Mouse (Mus musculus) limb, embryonic 14.5 days (tissue): ENCODE results near the gene Nepn. TPM values are rescaled to one million over a fixed set of nuclear protein-coding genes. Genes with fewer than 3 reads are reported as not detected.

Experiments
- ATAC-seq: fragments of 200-750 bp; cut with Nextera tagmentation; 2 replicates; pipeline ENCODE4 v1.8.0; 2017; ENCODE audit warnings: low read depth, moderate number of reproducible peaks, moderate TSS enrichment; ENCODE audit not compliant: low FRiP score
- DNase-seq: peaks from one replicate; pipeline ENCODE4 v3.0.0-alpha.2; 2015; ENCODE audit warnings: low spot score
- H3K27ac ChIP-seq: fragments of 300-500 bp; sonication (generic); replicated peaks from 2 replicates; pipeline ENCODE4 v1.5.1; 2014; ENCODE audit warnings: low read depth, mild to moderate bottlenecking, low read length, moderate library complexity, mixed read lengths
- H3K27me3 ChIP-seq: fragments of 300-500 bp; sonication (generic); 2 replicates; pipeline ENCODE4 v1.6.1; 2014; ENCODE audit warnings: low read length, mixed read lengths; ENCODE audit not compliant: control insufficient read depth, insufficient read depth
- H3K36me3 ChIP-seq: fragments of 300-500 bp; sonication (generic); 2 replicates; pipeline ENCODE4 v1.6.1; 2014; ENCODE audit warnings: mild to moderate bottlenecking, low read length, moderate library complexity, mixed read lengths; ENCODE audit not compliant: control insufficient read depth, insufficient read depth
- H3K4me1 ChIP-seq: fragments of 300-500 bp; sonication (generic); 2 replicates; pipeline ENCODE4 v1.6.1; 2014; ENCODE audit warnings: antibody characterized with exemption, low read length, mixed read lengths; ENCODE audit not compliant: control insufficient read depth, insufficient read depth
- H3K4me2 ChIP-seq: fragments of 300-500 bp; sonication (generic); replicated peaks from 2 replicates; pipeline ENCODE4 v1.6.1; 2014; ENCODE audit warnings: low read depth, mild to moderate bottlenecking, low read length, moderate library complexity; ENCODE audit not compliant: severe bottlenecking
- H3K4me3 ChIP-seq: fragments of 300-500 bp; sonication (generic); replicated peaks from 2 replicates; pipeline ENCODE4 v1.5.1; 2014; ENCODE audit warnings: low read length
- H3K9ac ChIP-seq: fragments of 300-500 bp; sonication (generic); 2 replicates; pipeline ENCODE4 v1.6.1; 2014; ENCODE audit warnings: mild to moderate bottlenecking, low read depth, low read length, moderate library complexity; ENCODE audit not compliant: severe bottlenecking
- H3K9me3 ChIP-seq: fragments of 300-500 bp; sonication (generic); 2 replicates; pipeline ENCODE4 v1.6.1; 2016; ENCODE audit warnings: low read length; ENCODE audit not compliant: control insufficient read depth
- POLR2A ChIP-seq: fragments of 200-500 bp; IDR thresholded peaks from 2 replicates; pipeline ENCODE4 v1.8.0; 2012; ENCODE audit warnings: inconsistent platforms, mild to moderate bottlenecking, moderate library complexity, borderline replicate concordance; ENCODE audit not compliant: insufficient read depth, insufficient read length; ENCODE audit errors: extremely low read depth
- WGBS: fragments of 180-500 bp; shearing (Covaris S2); extraction: QIAGEN DNeasy Blood & Tissue Kit; methylation state at CpG from one replicate; pipeline ENCODE4 v1.1.7; 2014; 5-methylcytosine and 5-hydroxymethylcytosine counted together
- polyA plus RNA-seq, 2 experiments: library from polyadenylated mRNA; depleted of rRNA in 1 of 2; stranded (reverse) in 1 of 2; unstranded in 1 of 2; fragments of >200 nt; fragmentation: Nextera tagmentation in 1 of 2; extraction: Ambion mirVana in 1 of 2; gene quantifications; 2 replicates each; pipeline versions ENCODE4 v1.2.1 to v1.2.3; 2012 to 2014

Gene Nepn
- polyA plus RNA-seq, 2 experiments: 0.06 TPM; not detected in 1

GRCm38 (mm10) chr10:52381321-52381801 lies 7.4 kb upstream of the Nepn start:
- Histone ChIP-seq H3K36me3 (no peaks in the 10 kb centered on the region), H3K27ac (peak overlapping the region; percentile 81), H3K4me3 (peak overlapping the region; percentile 81), H3K9me3 (no peaks in the 10 kb centered on the region), H3K27me3 (no peaks in the 10 kb centered on the region), H3K4me2 (peak overlapping the region; percentile 60), H3K9ac (peak overlapping the region; percentile 89), H3K4me1 (peaks cover 8% of the 10 kb centered on the region)
- DNase-seq (no peak), ATAC-seq (peak; percentile 17)
- no peak for TF ChIP-seq POLR2A
- WGBS: under 1% methylated on average over 19 of the region's 19 CpGs

DNA sequence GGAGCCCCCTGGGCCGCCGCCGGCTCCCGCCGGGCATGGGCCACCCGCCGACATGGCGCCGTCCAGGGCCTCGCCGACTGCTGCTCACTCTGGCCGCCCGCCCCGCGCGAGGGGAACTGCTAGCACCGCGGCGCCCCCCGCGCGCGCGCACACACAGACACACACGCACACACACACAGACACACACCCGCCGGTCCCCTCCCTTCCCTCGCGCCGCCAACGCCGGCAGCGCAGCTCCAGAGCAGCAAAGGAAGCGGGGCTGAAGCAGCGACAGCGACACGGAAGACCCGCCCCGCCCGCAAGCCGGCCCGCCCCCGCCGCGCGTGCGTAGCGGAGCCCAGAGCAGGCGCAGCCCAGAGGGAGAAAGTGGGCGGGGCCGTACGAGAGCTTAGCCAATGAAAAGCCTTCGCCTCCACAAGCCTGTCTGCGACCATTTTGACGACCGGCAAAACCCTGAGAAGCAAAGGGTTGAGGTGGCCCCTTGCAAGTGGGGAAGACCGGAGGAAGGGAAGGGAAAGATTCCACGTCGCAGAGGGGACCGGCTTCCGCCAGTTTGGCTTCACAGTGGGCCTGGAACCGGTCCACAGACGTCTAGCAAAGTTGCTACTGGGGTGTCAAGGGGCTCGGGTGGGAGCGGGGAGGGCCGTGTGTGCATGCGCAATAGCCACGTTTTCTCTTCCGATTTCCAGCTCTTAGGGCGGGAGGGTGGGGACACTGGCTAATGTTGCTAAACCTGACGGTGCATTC lies 6.8 kb upstream of the Nepn start, which contains the start of gene Gopc:
Gene Gopc (minus strand): TSS at position 280 of the 747 bp plus-strand sequence.
- Histone ChIP-seq H3K4me1 (peaks cover 8% of the 10 kb centered on the region), H3K9ac (peak within 1 kb of the TSS; percentile 89), H3K27ac (peak within 1 kb of the TSS; percentile 94), H3K27me3 (no peaks in the 10 kb centered on the region), H3K4me3 (peak within 1 kb of the TSS; percentile 81), H3K9me3 (no peaks in the 10 kb centered on the region), H3K4me2 (peak within 1 kb of the TSS; percentile 60), H3K36me3 (no peaks in the 10 kb centered on the region)
- peak; percentile 99 for ATAC-seq
- peak; percentile 98 for DNase-seq
- TF ChIP-seq POLR2A: peak; percentile 61; the same call in 1 of the 2 replicates
- WGBS: 0% methylated on average over 62 of the region's 71 CpGs

- Histone ChIP-seq H3K4me2 (peak overlapping the region; percentile 49), H3K27ac (peak overlapping the region; percentile 94; the same call in 1 of the 2 replicates), H3K9me3 (no peaks in the 10 kb centered on the region), H3K4me1 (peaks cover 8% of the 10 kb centered on the region), H3K27me3 (no peaks in the 10 kb centered on the region), H3K9ac (peak overlapping the region; percentile 89; the same call in 1 of the 2 replicates), H3K4me3 (peak overlapping the region; percentile 81), H3K36me3 (no peaks in the 10 kb centered on the region)
- ATAC-seq: no peak
- TF ChIP-seq POLR2A: no peak
- no peak for DNase-seq
- 75% methylated on average over 6 of the region's 6 CpGs for WGBS
Observed at GRCm38 (mm10) chr10:52383022-52383421, 5.8 kb upstream of the Nepn start.

GRCm38 (mm10) chr10:52383522-52383921 lies 5.2 kb upstream of the Nepn start:
- no peak overlapping the region for H3K4me2 ChIP-seq
- peaks cover 8% of the 10 kb centered on the region for H3K4me1 ChIP-seq
- no peak for ATAC-seq
- no peak for DNase-seq
- TF ChIP-seq POLR2A: no peak
- H3K9ac ChIP-seq: no peak overlapping the region
- no peaks in the 10 kb centered on the region for H3K36me3 ChIP-seq
- no peaks in the 10 kb centered on the region for H3K9me3 ChIP-seq
- no peaks in the 10 kb centered on the region for H3K27me3 ChIP-seq
- WGBS: 86% methylated on average over 1 of the region's 1 CpGs
- no peak overlapping the region for H3K4me3 ChIP-seq
- H3K27ac ChIP-seq: no peak overlapping the region

DNA sequence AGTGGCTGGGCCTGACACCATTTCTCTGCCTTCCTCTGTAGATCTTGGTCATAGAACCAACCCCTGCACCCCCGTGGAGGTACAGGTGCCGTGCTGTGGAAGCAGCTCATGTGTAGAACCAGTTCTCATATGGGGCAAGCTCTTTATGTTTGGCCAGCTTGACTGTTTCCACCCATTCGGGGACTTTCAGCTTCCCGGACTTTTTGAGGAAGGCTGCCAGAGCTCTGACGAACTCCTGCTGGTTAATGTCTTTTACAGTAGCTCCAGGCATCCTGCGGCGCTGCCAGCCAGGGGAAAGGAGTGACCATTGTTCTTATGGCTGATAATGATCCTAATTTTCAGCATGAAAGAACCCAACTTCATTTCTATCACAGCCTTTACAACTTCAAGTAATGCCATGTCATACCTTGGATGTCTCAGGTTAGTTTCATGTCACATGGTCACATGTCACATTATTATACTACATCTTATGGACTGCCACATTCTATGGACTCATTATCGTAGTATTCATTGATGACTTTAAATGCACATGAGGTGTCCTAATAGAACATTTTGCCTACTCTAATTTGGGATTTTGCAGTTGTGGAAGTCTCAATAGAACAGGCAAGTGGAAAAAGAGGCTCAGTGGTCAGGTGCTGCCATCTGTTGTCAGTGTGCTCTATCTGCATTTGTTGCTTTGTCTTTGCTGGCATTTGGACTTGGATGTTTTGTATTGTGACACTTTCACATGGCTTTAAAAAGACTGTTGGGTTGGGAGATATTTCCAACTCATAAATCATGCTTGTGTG lies 3.8 kb upstream of the Nepn start:
- WGBS: 43% methylated on average over 8 of the region's 8 CpGs
- Histone ChIP-seq H3K27me3 (no peaks in the 10 kb centered on the region), H3K36me3 (no peaks in the 10 kb centered on the region), H3K4me3 (no peak overlapping the region), H3K4me2 (no peak overlapping the region), H3K27ac (no peak overlapping the region), H3K9me3 (no peaks in the 10 kb centered on the region), H3K9ac (no peak overlapping the region), H3K4me1 (peaks cover 8% of the 10 kb centered on the region)
- TF ChIP-seq POLR2A: 0 out of 2 replicates have a peak, but pooled peaks have one; percentile 20
- ATAC-seq (no peak), DNase-seq (peak; percentile 85)
